Mouse (Mus musculus) MEL (cell line): ENCODE results near the gene Olfr1152. TPM values are rescaled to one million over a fixed set of nuclear protein-coding genes. Genes with fewer than 3 reads are reported as not detected.

Source experiments
- DNase-seq: peaks from one replicate; pipeline ENCODE4 v3.0.0; 2011; ENCODE audit warnings: low read depth, low spot score
- H3K27ac ChIP-seq: 2 replicates; pipeline ENCODE4 v1.5.1; 2012; ENCODE audit warnings: low read depth, mild to moderate bottlenecking, control low read depth, low read length, moderate library complexity; ENCODE audit not compliant: control insufficient read depth
- H3K27me3 ChIP-seq, 2 experiments: fragments of 150-350 bp in 1 of 2; sonication (generic) in 1 of 2; 2 replicates each; pipeline ENCODE4 v1.6.1; 2012; ENCODE audit warnings: low read length in 2 of 2, mild to moderate bottlenecking in 2 of 2, improper control_type of control experiment in 1 of 2, moderate library complexity in 1 of 2; ENCODE audit not compliant: insufficient read depth in 2 of 2, control insufficient read depth in 1 of 2
- H3K36me3 ChIP-seq, 2 experiments: 2 replicates each; pipeline ENCODE4 v1.6.1; 2012 to 2014; ENCODE audit warnings: low read length in 2 of 2, improper control_type of control experiment in 1 of 2, inconsistent platforms in 1 of 2, mild to moderate bottlenecking in 1 of 2; ENCODE audit not compliant: insufficient read depth in 2 of 2, control insufficient read depth in 1 of 2
- H3K4me1 ChIP-seq, 2 experiments: fragments of 150-350 bp in 1 of 2; sonication (generic) in 1 of 2; 2 replicates each; pipeline ENCODE4 v1.6.1; 2012; ENCODE audit warnings: low read length in 2 of 2, improper control_type of control experiment in 1 of 2, mild to moderate bottlenecking in 1 of 2; ENCODE audit not compliant: insufficient read depth in 2 of 2, control insufficient read depth in 1 of 2
- H3K4me3 ChIP-seq, 2 experiments: fragments of 150-350 bp in 1 of 2; sonication (generic) in 1 of 2; 2 replicates each; pipeline ENCODE4 v1.5.1; 2012; ENCODE audit warnings: low read depth in 2 of 2, low read length in 2 of 2, mild to moderate bottlenecking in 2 of 2, moderate library complexity in 2 of 2, control low read depth in 1 of 2, improper control_type of control experiment in 1 of 2; ENCODE audit not compliant: control insufficient read depth in 1 of 2, insufficient read depth in 1 of 2
- H3K79me2 ChIP-seq: 2 replicates; pipeline ENCODE4 v1.6.1; 2012; ENCODE audit warnings: mild to moderate bottlenecking, low read length, moderate library complexity; ENCODE audit not compliant: control insufficient read depth, poor library complexity, insufficient read depth
- H3K9ac ChIP-seq: 2 replicates; pipeline ENCODE4 v1.6.1; 2012; ENCODE audit warnings: low read depth, mild to moderate bottlenecking, control low read depth, low read length, moderate library complexity; ENCODE audit not compliant: control insufficient read depth, poor library complexity, severe bottlenecking
- H3K9me3 ChIP-seq: fragments of 150-350 bp; sonication (generic); replicated peaks from 2 replicates; pipeline ENCODE4 v1.6.1; 2012; ENCODE audit warnings: mild to moderate bottlenecking, low read length, improper control_type of control experiment, moderate library complexity; ENCODE audit not compliant: insufficient read depth
- CHD2 ChIP-seq: IDR thresholded peaks from 2 replicates; pipeline ENCODE4 v1.6.1; 2011; ENCODE audit warnings: low read length, improper control_type of control experiment
- E2F4 ChIP-seq: IDR thresholded peaks from 2 replicates; pipeline ENCODE4 v1.6.1; 2011; ENCODE audit warnings: low read depth, low read length, improper control_type of control experiment, borderline replicate concordance
- ETS1 ChIP-seq: IDR thresholded peaks from 2 replicates; pipeline ENCODE4 v1.6.1; 2012; ENCODE audit warnings: low read depth, mild to moderate bottlenecking, inconsistent platforms, low read length, improper control_type of control experiment, moderate library complexity
- GABPA ChIP-seq: IDR thresholded peaks from 2 replicates; pipeline ENCODE4 v1.6.1; 2012; ENCODE audit warnings: low read depth, mild to moderate bottlenecking, inconsistent platforms, low read length, improper control_type of control experiment, moderate library complexity
- HCFC1 ChIP-seq: IDR thresholded peaks from 2 replicates; pipeline ENCODE4 v1.6.1; 2012; ENCODE audit warnings: low read depth, mild to moderate bottlenecking, inconsistent platforms, low read length, improper control_type of control experiment, moderate library complexity
- KAT2A ChIP-seq: conservative IDR thresholded peaks from 2 replicates; pipeline ENCODE4 v1.6.1; 2012; ENCODE audit warnings: low read depth, low read length, improper control_type of control experiment, inconsistent platforms
- MAX ChIP-seq: IDR thresholded peaks from 2 replicates; pipeline ENCODE4 v1.6.1; 2011; ENCODE audit warnings: low read length, improper control_type of control experiment
- MEF2A ChIP-seq: IDR thresholded peaks from 2 replicates; pipeline ENCODE4 v1.6.1; 2014; ENCODE audit warnings: low read depth, mild to moderate bottlenecking, inconsistent platforms, low read length, improper control_type of control experiment; ENCODE audit not compliant: poor library complexity, insufficient replicate concordance, severe bottlenecking; ENCODE audit errors: extremely low read depth
- MXI1 ChIP-seq: IDR thresholded peaks from 2 replicates; pipeline ENCODE4 v1.6.1; 2011; ENCODE audit warnings: mild to moderate bottlenecking, low read depth, low read length, improper control_type of control experiment
- MYB ChIP-seq: IDR thresholded peaks from 2 replicates; pipeline ENCODE4 v1.6.1; 2011; ENCODE audit warnings: mild to moderate bottlenecking, low read depth, low read length, improper control_type of control experiment
- MYC ChIP-seq: IDR thresholded peaks from 2 replicates; pipeline ENCODE4 v1.6.1; 2011; ENCODE audit warnings: low read depth, mild to moderate bottlenecking, low read length, improper control_type of control experiment, moderate library complexity
- POLR2AphosphoS2 ChIP-seq: IDR thresholded peaks from 2 replicates; pipeline ENCODE4 v1.6.1; 2011; ENCODE audit warnings: low read length, improper control_type of control experiment
- RAD21 ChIP-seq: IDR thresholded peaks from 2 replicates; pipeline ENCODE4 v1.6.1; 2011; ENCODE audit warnings: mild to moderate bottlenecking, low read depth, low read length, improper control_type of control experiment
- TAL1 ChIP-seq: IDR thresholded peaks from 2 replicates; pipeline ENCODE4 v1.6.1; 2012; ENCODE audit warnings: mild to moderate bottlenecking, inconsistent platforms, low read length, moderate library complexity, mixed read lengths
- TBP ChIP-seq: IDR thresholded peaks from 2 replicates; pipeline ENCODE4 v1.8.0; 2011; ENCODE audit warnings: low read depth, low read length, improper control_type of control experiment
- polyA plus RNA-seq, 2 experiments: library from polyadenylated mRNA; stranded (reverse) in 1 of 2; unstranded in 1 of 2; fragments of >175 nt in 1 of 2; fragments of >200 nt in 1 of 2; gene quantifications; 2 replicates each; pipeline versions ENCODE4 v1.2.1 to v1.2.4; 2012; ENCODE audit warnings: low replicate concordance in 2 of 2, low read depth in 1 of 2; ENCODE audit not compliant: insufficient read length in 2 of 2, insufficient read depth in 1 of 2, missing spikeins in 1 of 2
- total RNA-seq: library from RNA; depleted of rRNA; stranded (reverse); fragments of 300-350 nt; gene quantifications from 2 replicates; pipeline ENCODE4 v1.2.3, GENCODE M21; 2012; rRNA removed

Olfr1152 gene
- total and polyA plus RNA-seq, 3 experiments = 0.01 TPM; not detected in 2

DNA sequence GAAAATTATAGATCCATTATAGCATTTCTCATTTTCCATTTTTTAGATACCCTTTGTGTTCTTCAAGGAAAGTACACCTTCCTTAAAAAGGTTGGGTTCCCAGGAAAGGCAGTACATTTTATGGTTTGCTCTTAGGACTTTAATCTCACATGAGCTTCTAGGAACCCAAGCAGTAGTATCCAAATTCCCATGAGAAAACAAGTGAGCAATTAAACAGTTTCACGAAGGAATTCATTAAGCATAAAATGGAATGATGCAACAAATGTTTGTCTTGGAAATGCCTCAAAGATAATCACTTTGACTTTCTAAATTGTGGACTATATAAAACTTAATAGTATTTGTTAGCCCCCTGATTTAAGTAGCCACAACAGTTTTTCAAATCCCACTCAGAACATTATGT is 38.8 kb downstream of the Olfr1152 start, which contains the start of gene Olfr1154:
TSS of gene Olfr1154 (minus strand) at position 101 of the 400 bp plus-strand sequence.
- Histone ChIP-seq H3K27ac (no peak within 1 kb of the TSS), H3K79me2 (no peaks in the 10 kb centered on the region), H3K9ac (no peak within 1 kb of the TSS), H3K36me3 (no peaks in the 10 kb centered on the region), H3K4me3 (no peak within 1 kb of the TSS), H3K27me3 (no peaks in the 10 kb centered on the region), H3K4me1 (no peaks in the 10 kb centered on the region), H3K9me3 (no peaks in the 10 kb centered on the region)
- DNase-seq = no peak
- TF ChIP-seq MXI1 = no peak
- no peak for TF ChIP-seq RAD21
- no peak for TF ChIP-seq POLR2AphosphoS2
- TF ChIP-seq HCFC1 = no peak
- TF ChIP-seq GABPA = no peak
- no peak for TF ChIP-seq MYB
- TF ChIP-seq E2F4 = no peak
- no peak for TF ChIP-seq TBP
- TF ChIP-seq MEF2A = no peak
- TF ChIP-seq KAT2A = no peak
- TF ChIP-seq MYC = no peak
- TF ChIP-seq ETS1 = no peak
- no peak for TF ChIP-seq CHD2
- no peak for TF ChIP-seq TAL1
- no peak for TF ChIP-seq MAX

Other genes with a start within 250 kb of the Olfr1152 start
- not detected in 2 replicates for gene Olfr1131, start 239.4 kb upstream of the Olfr1152 start, total RNA-seq
- gene Olfr1131, start 239.4 kb upstream of the Olfr1152 start, polyA plus RNA-seq = not detected
- not detected in 2 replicates for gene Olfr1132, start 229.0 kb upstream of the Olfr1152 start, total RNA-seq
- not detected for gene Olfr1132, start 229.0 kb upstream of the Olfr1152 start, polyA plus RNA-seq
- gene Olfr1133, start 219.1 kb upstream of the Olfr1152 start, total RNA-seq = not detected in 2 replicates
- gene Olfr1133, start 219.1 kb upstream of the Olfr1152 start, polyA plus RNA-seq = not detected
- not detected in 2 replicates for gene Olfr1134, start 208.0 kb upstream of the Olfr1152 start, total RNA-seq
- not detected for gene Olfr1134, start 208.0 kb upstream of the Olfr1152 start, polyA plus RNA-seq
- gene Olfr1135, start 192.8 kb upstream of the Olfr1152 start, total RNA-seq = not detected in 2 replicates
- not detected for gene Olfr1135, start 192.8 kb upstream of the Olfr1152 start, polyA plus RNA-seq
- gene Olfr1136, start 172.5 kb upstream of the Olfr1152 start, total RNA-seq = not detected in 2 replicates
- gene Olfr1136, start 172.5 kb upstream of the Olfr1152 start, polyA plus RNA-seq = not detected
- not detected in 2 replicates for gene Olfr1137, start 153.3 kb upstream of the Olfr1152 start, total RNA-seq
- not detected for gene Olfr1137, start 153.3 kb upstream of the Olfr1152 start, polyA plus RNA-seq
- not detected in 2 replicates for gene Olfr1138, start 126.5 kb upstream of the Olfr1152 start, total RNA-seq
- gene Olfr1138, start 126.5 kb upstream of the Olfr1152 start, polyA plus RNA-seq = not detected
- not detected in 2 replicates for gene Olfr1140, start 122.7 kb upstream of the Olfr1152 start, total RNA-seq
- gene Olfr1140, start 122.7 kb upstream of the Olfr1152 start, polyA plus RNA-seq = not detected
- not detected in 2 replicates for gene Olfr1141, start 112.5 kb upstream of the Olfr1152 start, total RNA-seq
- gene Olfr1141, start 112.5 kb upstream of the Olfr1152 start, polyA plus RNA-seq = not detected
- gene Olfr152, start 87.0 kb upstream of the Olfr1152 start, total RNA-seq = not detected in 2 replicates
- gene Olfr152, start 87.0 kb upstream of the Olfr1152 start, polyA plus RNA-seq = not detected
- gene Olfr1143, start 65.9 kb upstream of the Olfr1152 start, total RNA-seq = not detected in 2 replicates
- gene Olfr1143, start 65.9 kb upstream of the Olfr1152 start, polyA plus RNA-seq = not detected
- not detected in 2 replicates for gene Olfr1145, start 56.7 kb upstream of the Olfr1152 start, total RNA-seq
- gene Olfr1145, start 56.7 kb upstream of the Olfr1152 start, polyA plus RNA-seq = not detected
- not detected in 2 replicates for gene Olfr1148, start 36.0 kb upstream of the Olfr1152 start, total RNA-seq
- gene Olfr1148, start 36.0 kb upstream of the Olfr1152 start, polyA plus RNA-seq = not detected
- gene Olfr1150-ps1, start 22.5 kb upstream of the Olfr1152 start, total RNA-seq = not detected in 2 replicates
- not detected for gene Olfr1150-ps1, start 22.5 kb upstream of the Olfr1152 start, polyA plus RNA-seq
- gene Olfr1151, start 10.6 kb upstream of the Olfr1152 start, total RNA-seq = not detected in 2 replicates
- gene Olfr1151, start 10.6 kb upstream of the Olfr1152 start, polyA plus RNA-seq = not detected
- not detected in 2 replicates for gene Olfr1153, start 28.5 kb downstream of the Olfr1152 start, total RNA-seq
- gene Olfr1153, start 28.5 kb downstream of the Olfr1152 start, polyA plus RNA-seq = not detected
- gene Olfr1154, start 38.7 kb downstream of the Olfr1152 start, total RNA-seq = not detected in 2 replicates
- not detected for gene Olfr1154, start 38.7 kb downstream of the Olfr1152 start, polyA plus RNA-seq
- not detected in 2 replicates for gene Olfr1155, start 78.6 kb downstream of the Olfr1152 start, total RNA-seq
- gene Olfr1155, start 78.6 kb downstream of the Olfr1152 start, polyA plus RNA-seq = not detected
- not detected in 2 replicates for gene Olfr1156, start 86.6 kb downstream of the Olfr1152 start, total RNA-seq
- under 1 TPM in 1 of 2 experiments, not detected in 1; 0.03 TPM for gene Olfr1156, start 86.6 kb downstream of the Olfr1152 start, polyA plus RNA-seq
- gene Olfr1157, start 101.8 kb downstream of the Olfr1152 start, total RNA-seq = not detected in 2 replicates
- gene Olfr1157, start 101.8 kb downstream of the Olfr1152 start, polyA plus RNA-seq = not detected
- not detected in 2 replicates for gene Olfr74, start 108.2 kb downstream of the Olfr1152 start, total RNA-seq
- not detected for gene Olfr74, start 108.2 kb downstream of the Olfr1152 start, polyA plus RNA-seq
- gene Olfr1158, start 123.6 kb downstream of the Olfr1152 start, total RNA-seq = not detected in 2 replicates
- gene Olfr1158, start 123.6 kb downstream of the Olfr1152 start, polyA plus RNA-seq = not detected
- gene Olfr1160, start 141.8 kb downstream of the Olfr1152 start, total RNA-seq = not detected in 2 replicates
- gene Olfr1160, start 141.8 kb downstream of the Olfr1152 start, polyA plus RNA-seq = not detected
- gene Olfr1161, start 156.3 kb downstream of the Olfr1152 start, total RNA-seq = not detected in 2 replicates
- gene Olfr1161, start 156.3 kb downstream of the Olfr1152 start, polyA plus RNA-seq = not detected
- gene Olfr73, start 171.2 kb downstream of the Olfr1152 start, total RNA-seq = not detected in 2 replicates
- not detected for gene Olfr73, start 171.2 kb downstream of the Olfr1152 start, polyA plus RNA-seq
- not detected in 2 replicates for gene Olfr1162, start 184.6 kb downstream of the Olfr1152 start, total RNA-seq
- not detected for gene Olfr1162, start 184.6 kb downstream of the Olfr1152 start, polyA plus RNA-seq
- not detected in 2 replicates for gene Olfr1163, start 205.3 kb downstream of the Olfr1152 start, total RNA-seq
- not detected for gene Olfr1163, start 205.3 kb downstream of the Olfr1152 start, polyA plus RNA-seq
- not detected in 2 replicates for gene Olfr1164, start 227.5 kb downstream of the Olfr1152 start, total RNA-seq
- gene Olfr1164, start 227.5 kb downstream of the Olfr1152 start, polyA plus RNA-seq = not detected